Mouse (Mus musculus): ENCODE results near the gene Vwa2.

- TF ChIP-seq SRF (IDR thresholded peaks at IDR 0.05; ENCODE audit: control insufficient read depth, insufficient read length, low read depth) (no peak), TCF12 (IDR thresholded peaks at IDR 0.05; ENCODE audit: insufficient read depth, poor library complexity, severe bottlenecking) (no peak), MYOD1 (IDR thresholded peaks at IDR 0.05; ENCODE audit: control insufficient read depth in 1 of 3, insufficient read length in 2 of 3, low read depth in 2 of 3) (no peak), REST (IDR thresholded peaks at IDR 0.05; ENCODE audit: insufficient read depth, insufficient read length) (no peak), POLR2A (IDR thresholded peaks at IDR 0.05; ENCODE audit: insufficient read length, low read depth) (no peak)
Measured at GRCm38 (mm10) chr19:56908472-56909270, 34.6 kb downstream of the Vwa2 start.

Measured in myocyte (in vitro differentiated cells).